Mouse (Mus musculus) kidney, adult 2 months (tissue): ENCODE measurements around the gene Fam221a. TPM values are rescaled to one million over a fixed set of nuclear protein-coding genes. Genes with fewer than 3 reads are reported as not detected.
"Not testable (repeated sequence)": the region's sequence is repeated elsewhere in the genome, so short reads cannot be mapped to it uniquely, and the experiment has no call there.

ENCODE experiments used
- DNase-seq: peaks from one replicate; pipeline ENCODE4 v3.0.0; 2021
- H3K27ac ChIP-seq: fragments of 200-500 bp; 2 replicates; pipeline ENCODE4 v1.5.1; 2012; ENCODE audit warnings: low read depth, low read length, control low read depth, inconsistent platforms; ENCODE audit not compliant: insufficient read depth
- H3K27me3 ChIP-seq: fragments of 200-500 bp; replicated peaks from 2 replicates; pipeline ENCODE4 v1.6.1; 2012; ENCODE audit warnings: mild to moderate bottlenecking, moderate library complexity, low read length, inconsistent platforms; ENCODE audit not compliant: control insufficient read depth, insufficient read depth
- H3K36me3 ChIP-seq: fragments of 200-500 bp; 2 replicates; pipeline ENCODE4 v1.6.1; 2012; ENCODE audit warnings: mild to moderate bottlenecking, moderate library complexity, low read length, inconsistent platforms; ENCODE audit not compliant: control insufficient read depth, insufficient read depth
- H3K4me1 ChIP-seq: fragments of 200-500 bp; 2 replicates; pipeline ENCODE4 v1.6.1; 2011; ENCODE audit warnings: low read length; ENCODE audit not compliant: control insufficient read depth, insufficient read depth
- H3K4me3 ChIP-seq: fragments of 200-500 bp; 2 replicates; pipeline ENCODE4 v1.5.1; 2011; ENCODE audit warnings: mild to moderate bottlenecking, low read depth, low read length, control low read depth; ENCODE audit not compliant: insufficient read depth
- CTCF ChIP-seq: fragments of 200-500 bp; conservative IDR thresholded peaks from 2 replicates; pipeline ENCODE4 v1.5.1; 2011; ENCODE audit warnings: low read depth, mild to moderate bottlenecking, control low read depth, low read length, moderate library complexity, mixed read lengths; ENCODE audit not compliant: insufficient read depth, insufficient read length
- POLR2A ChIP-seq: fragments of 200-500 bp; IDR thresholded peaks from one replicate; pipeline ENCODE4 v1.6.1; 2011; ENCODE audit warnings: low read depth, low read length, control low read depth
- WGBS: fragments of 180-500 bp; shearing (Covaris S2); methylation state at CpG from one replicate; pipeline ENCODE4 v1.1.7; 2018; 5-methylcytosine and 5-hydroxymethylcytosine counted together
- polyA plus RNA-seq: library from polyadenylated mRNA; depleted of rRNA; stranded (reverse); fragments of >200 nt; gene quantifications from 2 replicates; pipeline ENCODE4 v1.2.3, GENCODE M21; 2012

Fam221a gene
- polyA plus RNA-seq, 1 experiment: 2.3 TPM

GRCm38 (mm10) chr6:49373943-49374342, 6.4 kb downstream of the Fam221a start:
- H3K27me3 ChIP-seq: no peaks in the 10 kb centered on the region
- no peaks in the 10 kb centered on the region for H3K36me3 ChIP-seq
- H3K27ac ChIP-seq: no peak overlapping the region
- no peak for DNase-seq
- TF ChIP-seq CTCF (no peak), POLR2A (no peak)
- no peaks in the 10 kb centered on the region for H3K4me1 ChIP-seq
- H3K4me3 ChIP-seq: no peak overlapping the region
- 84% methylated on average over 2 of the region's 2 CpGs for WGBS

- WGBS: 72% methylated on average over 12 of the region's 12 CpGs
- H3K36me3 ChIP-seq: no peaks in the 10 kb centered on the region
- H3K4me3 ChIP-seq: no peak overlapping the region
- no peak for TF ChIP-seq CTCF
- no peaks in the 10 kb centered on the region for H3K4me1 ChIP-seq
- no peak overlapping the region for H3K27ac ChIP-seq
- no peaks in the 10 kb centered on the region for H3K27me3 ChIP-seq
- no peak for DNase-seq
Measured at GRCm38 (mm10) chr6:49378328-49378727, 10.8 kb downstream of the Fam221a start.

- TF ChIP-seq CTCF (no peak), POLR2A (no peak)
- no peak overlapping the region for H3K4me3 ChIP-seq
- no peak overlapping the region for H3K27ac ChIP-seq
- DNase-seq: peak; percentile 16
- WGBS: 73% methylated on average over 1 of the region's 1 CpGs
- no peaks in the 10 kb centered on the region for H3K27me3 ChIP-seq
- H3K36me3 ChIP-seq: no peaks in the 10 kb centered on the region
- no peaks in the 10 kb centered on the region for H3K4me1 ChIP-seq
Measured at GRCm38 (mm10) chr6:49394276-49394675, 26.7 kb downstream of the Fam221a start.

GRCm38 (mm10) chr6:49395316-49395715, 27.8 kb downstream of the Fam221a start, which contains the start of gene Stk31:
Gene Stk31 (plus strand): TSS chr6:49395604.
- no peak for TF ChIP-seq CTCF
- TF ChIP-seq POLR2A: no peak
- 92% methylated on average over 34 of the region's 34 CpGs for WGBS
- no peak for DNase-seq
- H3K4me3 ChIP-seq: no peak within 1 kb of the TSS
- no peaks in the 10 kb centered on the region for H3K27me3 ChIP-seq
- no peak within 1 kb of the TSS for H3K27ac ChIP-seq
- no peaks in the 10 kb centered on the region for H3K36me3 ChIP-seq
- no peaks in the 10 kb centered on the region for H3K4me1 ChIP-seq

- no peaks in the 10 kb centered on the region for H3K27me3 ChIP-seq
- 0 out of 2 replicates have a peak, but pooled peaks have one; percentile 15 for TF ChIP-seq CTCF
- TF ChIP-seq POLR2A: no peak
- no peak overlapping the region for H3K27ac ChIP-seq
- no peak overlapping the region for H3K4me3 ChIP-seq
- H3K4me1 ChIP-seq: no peaks in the 10 kb centered on the region
- no peaks in the 10 kb centered on the region for H3K36me3 ChIP-seq
- DNase-seq: no peak
Measured at GRCm38 (mm10) chr6:49397466-49397865, 29.9 kb downstream of the Fam221a start.

GRCm38 (mm10) chr6:49398365-49398764, 30.8 kb downstream of the Fam221a start:
- H3K27ac ChIP-seq: no peak overlapping the region
- peak; percentile 38 for DNase-seq
- H3K27me3 ChIP-seq: no peaks in the 10 kb centered on the region
- H3K36me3 ChIP-seq: no peaks in the 10 kb centered on the region
- TF ChIP-seq CTCF (0 out of 2 replicates have a peak, but pooled peaks have one; percentile 19), POLR2A (no peak)
- no peaks in the 10 kb centered on the region for H3K4me1 ChIP-seq
- no peak overlapping the region for H3K4me3 ChIP-seq

- H3K36me3 ChIP-seq: no peaks in the 10 kb centered on the region
- H3K4me3 ChIP-seq: no peak overlapping the region
- no peaks in the 10 kb centered on the region for H3K27me3 ChIP-seq
- TF ChIP-seq POLR2A: no peak
- TF ChIP-seq CTCF: no peak
- 0 out of 2 replicates have a peak overlapping the region, but pooled peaks have one; percentile 45 for H3K27ac ChIP-seq
- 57% methylated on average over 3 of the region's 3 CpGs for WGBS
- peak; percentile 46 for DNase-seq
- peaks cover 4% of the 10 kb centered on the region; the same call in 1 of the 2 replicates for H3K4me1 ChIP-seq
Measured at GRCm38 (mm10) chr6:49410830-49411229, 43.3 kb downstream of the Fam221a start.

- H3K27me3 ChIP-seq, H3K27ac ChIP-seq: not testable (repeated sequence)
- 79% methylated on average over 2 of the region's 2 CpGs for WGBS
Measured at GRCm38 (mm10) chr6:49412967-49413366, 45.4 kb downstream of the Fam221a start.

More at GRCm38 (mm10) chr6:49412967-49413366, 45.4 kb downstream of the Fam221a start:
- H3K36me3 ChIP-seq, H3K4me3 ChIP-seq, DNase-seq, H3K4me1 ChIP-seq: not testable (repeated sequence)
